Mouse (Mus musculus) cerebellum, adult 2 months (tissue): Measurements from ENCODE around the gene Vav1.

Experiments
- CTCF ChIP-seq: fragments of 200-500 bp; IDR thresholded peaks from 2 replicates; pipeline ENCODE4 v1.5.1; 2011; ENCODE audit warnings: low read depth, mild to moderate bottlenecking, control low read depth, low read length, moderate library complexity, borderline replicate concordance; ENCODE audit not compliant: insufficient read depth
- POLR2A ChIP-seq: fragments of 200-500 bp; IDR thresholded peaks from 2 replicates; pipeline ENCODE4 v1.6.1; 2011; ENCODE audit warnings: low read length, control low read depth, borderline replicate concordance; ENCODE audit not compliant: insufficient read depth

DNA sequence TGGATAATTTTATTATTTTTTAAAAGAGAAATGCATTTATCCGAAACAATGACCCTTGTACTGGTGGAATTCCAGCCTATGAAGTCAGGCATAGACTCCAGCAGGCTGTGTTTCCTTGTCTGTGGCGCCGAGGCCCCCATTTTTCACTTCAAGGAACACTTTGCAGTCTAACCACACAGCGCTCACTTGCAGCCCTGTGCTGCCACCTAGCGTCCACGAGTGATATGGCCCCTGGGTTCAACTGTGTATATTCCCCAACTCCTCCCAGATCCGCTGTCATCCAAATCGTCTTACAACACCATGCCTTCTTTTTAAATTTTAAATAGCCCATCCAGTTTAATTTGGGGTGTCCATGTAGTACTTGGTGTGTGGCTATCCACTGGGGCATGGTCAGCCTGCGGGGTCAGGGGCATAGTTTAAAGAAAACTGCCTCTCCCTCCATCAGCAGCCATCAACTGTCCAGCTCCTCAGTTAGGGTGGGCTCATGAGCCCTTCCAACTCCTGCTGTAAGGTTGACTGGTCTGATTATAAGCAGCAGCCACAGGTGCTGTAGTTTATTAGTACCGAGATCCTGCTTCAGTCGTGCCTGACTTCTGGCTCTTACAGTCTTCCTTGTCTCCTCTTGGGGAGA, 56.9 kb downstream of the Vav1 start:
- TF ChIP-seq CTCF, result peak; percentile 97
- no peak for TF ChIP-seq POLR2A
